Mouse (Mus musculus) layer of hippocampus, adult 9-10 months (tissue): Measurements from ENCODE around the gene Fem1b.
"Not testable (repeated sequence)": the region's sequence is repeated elsewhere in the genome, so short reads cannot be mapped to it uniquely, and the experiment has no call there.

Source experiments
- DNase-seq: peaks from one replicate; pipeline ENCODE4 v3.0.0; 2022; ENCODE audit warnings: low spot score

Fem1b gene

DNA sequence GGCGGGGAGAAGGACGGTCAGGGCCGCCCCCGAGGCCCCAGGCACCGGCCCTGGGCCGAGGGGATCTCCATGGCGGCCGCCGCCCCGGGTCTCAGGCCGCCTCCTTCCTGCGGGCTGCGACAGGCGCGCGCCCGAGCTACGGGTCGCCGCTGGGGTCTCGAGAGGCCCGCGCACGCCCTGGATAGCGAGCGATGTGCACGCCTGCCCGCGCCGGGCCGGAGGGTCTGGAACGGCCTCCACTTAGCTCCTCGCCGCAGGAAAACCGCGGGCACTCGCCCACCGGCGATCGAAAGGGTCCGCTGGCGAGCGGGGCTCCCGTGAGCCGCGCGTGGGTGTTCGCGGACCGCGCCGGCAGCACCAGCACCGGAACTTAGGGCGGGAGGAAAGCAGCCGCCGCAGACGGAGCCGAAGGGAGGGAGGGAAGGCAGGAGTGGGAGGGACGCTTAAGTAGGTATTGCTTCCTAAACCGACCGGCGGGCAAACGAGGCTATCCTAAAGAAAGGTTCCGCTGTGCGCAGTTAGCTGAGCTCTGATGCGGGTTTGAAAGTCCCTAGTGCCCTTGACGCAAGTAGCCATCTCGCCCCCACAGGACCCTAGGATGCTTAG lies at the start of gene Fem1b:
TSS of gene Fem1b (minus strand) at position 419 of the 606 bp plus-strand sequence.
- DNase-seq = peak; percentile 76

DNA sequence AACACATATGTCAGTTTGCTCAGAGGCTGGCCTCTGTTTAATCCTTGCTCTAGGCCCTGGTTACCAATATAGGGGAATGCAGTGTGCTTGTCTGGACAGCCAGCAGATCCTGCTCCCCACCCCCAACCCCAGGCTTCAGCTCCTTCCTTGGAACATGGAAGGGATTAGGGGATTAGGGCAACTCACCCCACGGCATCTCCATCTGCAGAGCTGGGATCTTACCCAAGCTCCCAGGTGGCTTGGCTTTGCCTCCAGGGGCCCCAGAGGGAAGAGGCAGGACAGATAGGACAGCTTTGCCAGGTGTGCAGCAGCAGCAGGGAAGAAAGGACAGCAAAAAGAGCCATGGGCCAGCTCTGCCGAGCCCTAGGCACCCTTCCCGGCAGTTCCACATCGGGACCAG lies 49.1 kb upstream of the Fem1b start:
- no peak for DNase-seq

DNA sequence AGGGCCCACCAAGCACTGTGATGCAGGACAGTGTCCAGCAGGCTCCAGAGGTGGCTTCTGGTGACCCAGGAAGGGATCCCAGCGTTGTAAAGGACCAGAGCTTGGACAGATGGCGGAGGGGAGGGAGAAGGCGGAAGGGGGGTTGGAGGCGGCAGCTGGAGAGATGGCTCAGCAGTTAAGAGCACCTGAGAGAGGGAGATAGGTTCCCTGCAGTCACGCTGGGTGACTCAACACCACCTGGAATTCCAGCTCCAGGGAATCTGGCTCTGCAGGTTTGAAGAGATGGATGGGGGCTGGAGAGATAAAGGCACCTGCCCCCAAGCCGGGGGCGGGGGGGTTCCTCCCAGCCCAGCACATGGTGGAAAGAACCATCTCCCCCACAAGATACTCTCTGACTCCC lies 48.4 kb upstream of the Fem1b start:
- DNase-seq = not testable (repeated sequence)

DNA sequence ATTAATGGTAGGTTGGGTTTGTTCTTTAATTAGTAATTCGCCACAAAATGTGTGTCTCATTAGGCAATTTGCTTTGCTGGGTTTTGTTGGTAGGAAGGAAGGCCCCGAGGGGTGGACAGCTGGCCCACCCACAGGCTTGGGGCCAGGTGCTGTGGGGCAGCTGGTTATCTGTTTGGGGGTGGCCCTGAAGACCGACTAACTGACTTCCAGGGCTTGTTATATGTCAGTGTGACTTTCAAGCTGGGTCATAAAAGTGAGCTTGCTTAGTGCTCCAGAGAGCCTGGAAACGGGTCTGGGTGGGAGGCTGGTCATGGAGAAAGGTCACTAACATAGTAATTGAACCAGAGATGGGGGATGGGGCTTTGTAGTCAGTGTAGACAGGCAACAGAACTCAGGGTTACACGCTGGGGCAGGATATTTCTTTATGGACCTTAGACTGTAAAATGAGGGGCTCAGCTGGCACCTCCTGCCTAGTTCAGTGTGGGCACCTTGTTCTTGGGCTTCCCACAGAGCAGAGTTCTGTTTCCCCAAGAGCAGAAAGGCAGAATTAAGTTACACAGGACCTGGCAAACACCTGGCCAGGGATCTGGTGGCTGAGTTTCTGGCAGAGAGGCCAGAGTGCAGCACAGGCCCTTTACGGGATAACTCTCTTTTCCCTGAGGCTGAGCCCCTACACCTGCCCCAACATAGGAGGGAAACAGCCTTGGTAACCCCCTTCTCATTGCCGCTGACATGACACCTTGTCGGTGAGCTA lies 46.7 kb upstream of the Fem1b start:
- DNase-seq = no peak

DNA sequence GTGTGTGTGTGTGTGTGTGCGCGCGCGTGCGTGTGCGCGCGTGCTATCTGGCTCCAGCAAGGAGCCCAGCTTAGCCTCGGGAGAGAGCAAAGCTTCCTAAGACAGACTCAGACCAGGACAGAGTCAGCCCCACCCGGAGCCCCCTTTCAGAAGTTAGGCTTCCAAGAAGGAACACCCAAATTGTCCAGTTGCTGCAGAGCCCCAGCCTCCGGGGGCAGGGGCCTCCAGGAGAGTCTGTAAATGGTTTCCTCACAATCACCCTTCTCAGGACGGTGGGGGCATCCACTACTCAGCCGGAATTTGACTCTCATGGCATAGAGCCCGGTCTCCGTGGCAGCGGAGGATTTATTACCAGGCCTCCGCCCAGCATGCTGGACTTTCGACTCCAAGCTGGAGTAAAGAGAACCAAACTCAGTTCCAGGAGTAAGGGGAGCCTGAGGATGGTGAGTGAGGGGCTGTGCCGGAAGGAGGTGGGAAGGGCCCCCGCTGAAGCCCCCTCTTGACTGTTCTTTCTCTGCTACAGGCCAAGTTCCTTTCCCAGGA lies 46.1 kb upstream of the Fem1b start, which contains the start of gene Calml4:
TSS of gene Calml4 (plus strand) at position 362 of the 543 bp plus-strand sequence.
- no peak for DNase-seq

DNA sequence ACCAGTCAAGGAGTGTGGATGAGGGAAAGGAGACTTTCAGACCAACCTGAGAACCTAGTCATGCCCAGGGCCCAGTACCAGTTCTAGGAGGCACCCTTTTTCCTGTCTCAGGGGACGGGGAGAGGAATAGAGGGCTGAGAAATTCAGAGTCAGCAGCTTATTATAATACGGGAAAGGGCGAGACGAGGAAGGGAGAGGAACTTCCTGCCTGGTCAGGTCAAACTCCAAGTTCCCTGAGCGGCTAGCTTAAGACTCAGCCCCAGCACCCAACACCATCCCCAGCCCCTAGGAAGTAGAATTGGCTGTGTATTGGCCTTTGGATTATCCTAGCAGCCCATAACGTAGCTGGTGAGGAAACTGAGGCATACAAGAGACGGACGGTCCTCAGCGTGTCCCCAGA lies 45.5 kb upstream of the Fem1b start:
- DNase-seq = no peak

DNA sequence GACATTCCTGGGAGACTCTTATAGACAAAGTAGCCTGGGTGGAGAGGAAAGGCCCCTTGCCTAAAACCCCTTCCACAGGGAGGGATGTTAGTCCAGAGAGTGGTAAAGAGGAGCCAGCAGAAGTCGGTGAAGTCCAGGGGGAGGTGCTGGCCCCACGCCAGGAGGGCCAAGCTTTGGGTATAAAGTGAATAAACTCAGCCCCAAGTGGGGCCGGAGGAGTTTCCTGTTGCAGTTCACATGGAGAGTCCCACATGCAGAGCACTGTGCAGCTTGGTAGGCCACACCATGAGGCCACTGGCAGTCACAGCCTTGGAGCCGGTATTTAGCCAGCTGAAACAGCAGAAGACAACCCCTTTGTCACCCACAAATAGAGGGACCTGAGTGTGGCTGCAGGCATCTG lies 42.7 kb upstream of the Fem1b start:
- no peak for DNase-seq

DNA sequence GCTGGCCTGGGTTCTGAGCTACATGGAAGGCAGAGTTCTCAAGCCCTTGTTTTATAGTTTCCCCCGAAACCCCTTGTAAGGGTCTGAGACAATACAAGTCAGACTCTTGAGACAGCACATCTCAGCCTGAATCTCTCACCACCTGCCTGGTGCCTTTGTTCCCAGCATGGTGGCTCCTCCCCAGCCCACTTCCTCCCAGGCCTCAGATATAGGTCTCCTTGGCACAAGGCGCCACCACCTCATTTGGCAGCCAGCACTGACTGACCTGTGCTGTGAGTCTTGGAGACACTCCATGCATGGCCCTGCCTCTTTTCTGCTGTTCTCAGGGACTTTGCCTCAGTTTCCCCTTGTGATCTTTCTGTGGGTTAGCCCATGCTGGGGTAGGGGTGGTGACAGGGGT lies 39.8 kb upstream of the Fem1b start:
- no peak for DNase-seq

DNA sequence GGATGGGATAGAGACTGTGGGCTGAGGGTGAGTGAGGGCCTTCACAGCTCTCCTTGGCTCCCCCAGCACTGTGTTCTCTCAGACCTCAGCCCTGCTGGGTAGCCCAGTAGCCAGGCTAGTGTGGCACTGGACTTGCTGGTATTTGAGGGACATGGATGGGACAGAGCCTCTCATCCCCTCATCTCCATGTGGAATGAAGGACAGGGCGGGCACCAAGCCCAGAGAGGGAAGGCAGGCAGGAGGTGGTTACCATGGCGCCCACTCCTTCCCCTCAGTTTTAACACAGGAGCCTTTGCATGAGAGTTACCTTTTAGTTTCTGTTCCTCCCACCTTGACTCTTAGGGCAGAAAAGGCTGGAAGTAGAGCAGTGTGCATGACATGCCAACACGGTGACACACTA lies 36.9 kb upstream of the Fem1b start:
- DNase-seq = no peak

DNA sequence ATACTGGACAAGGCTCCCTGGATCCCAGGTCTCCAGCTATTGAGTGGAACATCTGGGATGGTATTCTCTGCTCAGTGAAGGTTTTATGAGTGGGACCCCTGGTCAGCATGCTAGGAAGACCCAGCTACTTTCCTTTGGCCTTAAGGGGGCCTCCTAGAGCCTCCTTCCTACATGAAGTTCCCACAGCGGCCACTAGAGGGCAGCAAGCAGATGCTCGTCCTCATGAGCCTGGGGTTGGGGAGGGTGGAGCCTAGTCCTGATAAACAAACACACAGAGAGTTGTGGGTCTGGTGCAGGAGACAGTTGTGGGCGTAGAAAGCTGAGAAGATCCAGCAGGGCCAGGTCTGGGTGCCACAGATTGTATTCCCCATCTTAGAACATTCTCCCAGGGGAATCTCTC lies 36.0 kb upstream of the Fem1b start:
- DNase-seq = peak; percentile 83

DNA sequence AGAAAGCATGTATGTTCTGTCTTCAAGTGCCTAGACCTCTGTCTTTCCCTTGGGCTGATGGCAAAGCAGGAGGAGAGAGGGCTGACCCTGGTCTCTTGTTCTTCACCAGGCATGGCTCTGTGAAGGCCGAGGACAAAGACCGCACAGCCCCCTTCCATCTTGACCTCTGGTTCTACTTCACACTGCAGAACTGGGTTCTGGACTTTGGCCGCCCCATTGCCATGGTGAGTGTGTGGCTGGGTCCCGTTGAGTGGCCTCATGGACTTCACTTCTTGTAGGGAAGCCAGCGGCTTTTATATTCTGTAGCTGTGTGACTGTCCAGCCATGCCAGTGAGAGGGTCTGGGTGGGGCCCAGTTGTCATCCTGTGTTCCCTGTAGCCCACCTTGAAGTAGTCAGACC lies 32.7 kb upstream of the Fem1b start:
- no peak for DNase-seq

DNA sequence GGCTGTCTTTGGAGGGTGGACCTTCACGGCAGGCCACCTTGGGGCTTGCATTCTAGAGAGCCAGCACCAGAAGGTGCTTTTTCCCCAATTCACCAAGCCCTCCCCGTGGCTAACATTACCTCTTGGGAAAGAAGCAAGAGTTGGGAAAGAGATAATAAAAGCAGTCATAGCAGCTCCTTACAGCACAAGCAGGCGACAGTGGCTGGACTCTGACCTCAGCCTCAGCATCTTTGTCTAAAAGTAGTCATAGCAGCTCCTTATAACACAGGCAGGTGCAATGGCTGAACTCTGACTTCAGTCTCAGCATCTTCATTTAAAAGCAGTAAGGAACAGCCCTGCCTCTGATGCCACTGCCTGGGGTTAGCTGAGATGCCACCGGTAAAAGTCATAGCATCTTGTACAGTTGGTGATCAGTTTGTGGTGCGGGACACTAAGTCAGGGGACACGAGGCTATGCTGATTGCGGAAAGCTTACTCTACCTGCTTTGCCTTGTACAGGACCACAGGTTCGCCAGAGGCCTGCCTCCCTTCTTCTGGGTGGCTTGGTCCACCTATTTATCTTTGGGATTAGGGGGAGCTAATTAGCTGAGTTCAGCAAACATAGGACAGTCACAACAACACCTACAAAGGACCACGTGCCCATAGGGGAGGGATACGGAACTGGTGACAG lies 31.8 kb upstream of the Fem1b start:
- DNase-seq = no peak

DNA sequence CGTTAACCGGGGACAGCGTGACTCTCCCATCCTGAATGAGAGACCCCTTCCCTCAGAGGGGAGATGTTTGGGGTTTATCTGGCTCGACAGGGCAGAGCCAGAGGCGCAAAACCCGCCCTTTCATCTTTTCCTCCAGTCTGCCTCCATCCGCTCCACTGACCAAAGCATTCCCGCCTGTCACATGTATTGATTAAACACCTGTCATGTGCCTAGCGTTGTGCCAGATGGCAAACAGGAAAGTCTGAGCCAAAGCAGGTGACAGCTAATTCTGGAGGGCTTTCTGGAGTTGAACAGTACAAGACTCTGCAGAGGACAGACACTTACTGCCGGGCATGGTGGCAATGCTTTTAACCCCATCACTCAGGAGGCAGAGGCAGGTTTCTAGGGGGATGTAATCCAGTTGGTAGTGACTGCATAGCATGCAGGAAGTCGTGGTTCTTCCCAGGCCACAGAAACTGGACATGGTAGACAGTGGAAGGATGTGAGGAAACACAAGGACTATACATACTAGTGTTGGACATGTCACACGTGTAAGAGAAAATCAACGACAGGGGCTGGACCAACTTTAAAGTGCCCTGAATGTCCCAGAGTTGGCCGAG lies 27.5 kb upstream of the Fem1b start:
- no peak for DNase-seq

DNA sequence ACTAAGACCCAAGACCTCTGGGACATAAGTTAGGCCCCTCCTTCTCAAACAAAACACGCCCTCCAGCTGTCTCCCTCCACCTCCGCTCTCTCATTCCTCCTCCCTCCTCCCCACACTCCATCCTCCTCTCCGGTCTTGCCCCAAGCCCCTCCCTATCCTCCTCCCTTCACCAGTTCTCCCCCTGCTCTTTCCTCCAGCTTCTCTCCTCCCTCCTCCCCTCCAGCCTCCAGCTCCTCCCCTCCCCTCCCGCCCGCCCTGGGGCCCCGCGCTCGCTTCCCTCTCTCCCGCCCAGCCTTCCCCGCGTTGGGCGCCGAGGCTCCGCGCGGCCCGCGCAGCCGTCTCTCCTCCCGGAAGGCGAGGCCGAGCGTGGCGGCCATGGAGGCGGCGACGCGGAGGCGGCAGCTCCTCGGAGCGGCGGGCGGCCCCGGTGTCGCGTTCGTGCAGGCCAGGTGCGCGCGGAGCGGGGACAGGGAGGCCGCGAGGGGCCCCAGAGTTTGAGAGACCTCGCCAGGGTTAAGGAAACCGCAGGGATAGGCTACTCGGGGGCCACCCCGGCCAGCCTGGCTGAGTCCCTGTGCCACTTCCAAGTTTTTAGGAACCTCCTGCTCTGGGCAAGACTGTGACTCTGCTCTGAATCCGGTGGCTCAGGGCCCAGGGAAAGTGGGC lies 26.9 kb upstream of the Fem1b start, which contains the start of gene Cln6:
TSS of gene Cln6 (plus strand) at position 280 of the 666 bp plus-strand sequence.
- DNase-seq = no peak

DNA sequence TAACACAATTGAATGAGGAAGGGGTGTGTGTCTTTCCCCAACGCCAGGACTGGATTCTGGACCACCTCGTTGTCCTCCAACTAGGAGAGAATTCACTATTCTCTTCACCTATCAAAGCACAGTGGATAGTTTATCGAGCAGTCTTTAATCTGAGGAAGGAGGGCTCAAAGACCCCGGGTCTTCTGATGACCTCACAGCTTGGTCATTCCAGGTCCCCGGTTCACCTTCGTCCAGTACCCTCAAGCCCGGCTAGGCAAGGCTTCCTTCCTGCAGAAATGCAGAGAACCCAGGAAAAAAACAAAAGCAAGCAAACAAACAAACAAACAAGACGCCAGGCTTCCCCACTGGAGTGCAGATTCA lies 26.4 kb upstream of the Fem1b start:
- no peak for DNase-seq

DNA sequence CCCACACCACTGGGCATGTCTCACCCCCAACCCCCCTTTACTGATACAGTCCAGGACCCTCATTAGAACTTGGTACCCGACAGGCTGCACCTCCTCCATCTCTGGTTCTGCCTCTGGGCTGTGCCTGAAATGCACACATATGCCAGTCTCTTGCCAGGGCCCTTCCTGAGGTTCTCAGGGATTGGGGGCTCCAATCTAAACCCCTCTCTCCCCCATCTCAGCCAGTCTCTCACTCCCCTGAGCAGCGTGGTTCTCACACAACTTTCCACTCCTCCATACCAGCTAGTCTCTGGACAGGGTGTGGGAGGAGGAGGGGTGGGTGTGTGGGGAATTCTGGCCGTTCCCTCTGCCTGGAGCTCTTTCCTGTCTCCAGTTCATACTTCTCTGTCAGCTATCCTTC lies 25.9 kb upstream of the Fem1b start:
- no peak for DNase-seq

DNA sequence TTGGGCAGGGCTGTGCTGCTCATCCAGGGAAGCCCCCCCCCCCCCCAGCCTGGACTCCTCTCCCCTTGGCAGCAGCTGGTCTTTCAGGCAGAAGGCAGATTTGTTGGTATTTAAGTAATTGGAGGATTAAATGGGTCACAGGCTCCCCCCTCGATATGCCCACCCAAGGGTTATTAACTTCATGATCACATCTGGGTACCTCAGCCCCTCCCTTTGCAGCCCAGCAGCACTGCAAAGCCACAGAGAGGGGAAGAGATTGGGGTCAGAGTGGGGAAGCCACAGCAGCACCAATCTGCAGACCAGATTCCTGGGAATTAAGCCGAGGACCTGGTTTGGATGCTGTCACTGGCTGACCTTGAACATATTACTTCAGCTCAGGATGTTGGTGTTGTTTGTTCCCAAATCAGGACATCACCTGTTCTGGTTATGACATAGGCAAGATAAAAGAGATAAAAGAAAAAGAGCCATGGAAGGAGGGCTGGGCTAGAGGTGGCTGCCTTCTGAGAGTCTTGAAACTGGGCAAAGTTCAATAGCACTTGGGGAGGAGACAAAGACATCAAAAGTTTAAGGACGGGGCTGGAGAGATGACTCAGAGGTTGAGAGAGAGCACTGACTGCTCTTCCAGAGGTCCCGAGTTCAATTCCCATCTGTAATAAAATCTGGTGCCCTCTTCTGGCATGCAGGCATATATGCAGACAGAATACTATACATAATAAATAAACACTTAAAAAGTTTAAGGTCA lies 24.1 kb upstream of the Fem1b start:
- no peak for DNase-seq

DNA sequence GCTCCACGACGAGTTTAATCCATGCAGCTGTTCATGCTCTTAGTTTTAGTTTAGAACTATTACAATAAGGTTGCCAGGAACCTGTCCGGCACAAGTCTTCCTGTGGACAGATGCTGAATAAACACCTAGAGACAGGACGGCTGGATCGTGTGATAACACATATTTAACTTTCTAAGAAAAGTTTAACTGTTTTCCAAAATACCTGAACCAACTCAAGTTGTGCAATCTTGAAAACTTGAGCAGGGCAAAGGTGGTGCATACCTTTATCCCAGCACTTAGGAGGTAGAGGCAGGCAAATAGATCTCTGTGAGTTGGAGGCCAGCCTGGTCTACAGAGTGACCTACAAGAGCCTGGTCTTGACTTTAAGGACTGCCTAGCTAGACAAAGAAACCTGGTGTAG lies 23.2 kb upstream of the Fem1b start:
- DNase-seq = no peak

DNA sequence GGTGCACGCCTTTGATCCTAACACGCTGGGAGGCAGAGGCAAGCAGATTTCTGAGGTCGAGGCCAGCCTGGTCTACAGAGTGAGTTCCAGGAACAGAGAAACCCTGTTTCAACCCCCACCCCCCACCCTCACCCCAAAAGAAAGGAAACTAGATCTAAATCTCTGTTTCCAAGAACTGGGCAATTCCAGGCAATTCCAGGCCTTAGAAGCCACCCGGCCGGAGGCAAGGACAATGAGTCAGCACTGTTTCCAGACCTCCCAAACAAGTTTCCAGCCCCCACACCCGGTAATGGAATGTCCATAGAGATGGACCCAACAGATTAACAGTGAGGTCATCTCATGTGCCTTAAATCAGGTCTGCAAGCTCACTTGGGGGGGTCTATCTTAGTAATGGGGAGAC lies 18.1 kb upstream of the Fem1b start:
- DNase-seq = no peak

DNA sequence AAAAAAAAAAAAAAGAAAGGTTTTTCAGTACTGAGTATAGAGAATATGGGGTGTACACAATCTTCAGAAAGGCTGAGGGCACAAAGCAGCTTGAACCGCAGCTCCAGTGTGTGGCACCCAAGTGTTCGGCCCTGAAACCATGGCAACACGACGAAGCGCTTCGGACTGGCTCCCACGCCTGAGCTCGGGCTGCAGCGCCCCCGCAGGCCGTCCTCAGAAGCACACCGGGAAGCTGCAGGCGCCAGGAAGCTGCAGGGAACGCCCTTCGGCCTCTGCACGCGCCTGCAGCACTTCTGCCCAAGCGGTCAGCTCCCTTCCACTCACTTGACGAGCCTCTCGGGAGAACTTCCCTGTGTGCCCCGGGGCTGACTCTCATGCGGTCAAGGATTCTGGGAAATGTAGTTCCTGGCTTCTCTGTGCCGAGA lies 16.9 kb upstream of the Fem1b start:
- peak; percentile 82 for DNase-seq

DNA sequence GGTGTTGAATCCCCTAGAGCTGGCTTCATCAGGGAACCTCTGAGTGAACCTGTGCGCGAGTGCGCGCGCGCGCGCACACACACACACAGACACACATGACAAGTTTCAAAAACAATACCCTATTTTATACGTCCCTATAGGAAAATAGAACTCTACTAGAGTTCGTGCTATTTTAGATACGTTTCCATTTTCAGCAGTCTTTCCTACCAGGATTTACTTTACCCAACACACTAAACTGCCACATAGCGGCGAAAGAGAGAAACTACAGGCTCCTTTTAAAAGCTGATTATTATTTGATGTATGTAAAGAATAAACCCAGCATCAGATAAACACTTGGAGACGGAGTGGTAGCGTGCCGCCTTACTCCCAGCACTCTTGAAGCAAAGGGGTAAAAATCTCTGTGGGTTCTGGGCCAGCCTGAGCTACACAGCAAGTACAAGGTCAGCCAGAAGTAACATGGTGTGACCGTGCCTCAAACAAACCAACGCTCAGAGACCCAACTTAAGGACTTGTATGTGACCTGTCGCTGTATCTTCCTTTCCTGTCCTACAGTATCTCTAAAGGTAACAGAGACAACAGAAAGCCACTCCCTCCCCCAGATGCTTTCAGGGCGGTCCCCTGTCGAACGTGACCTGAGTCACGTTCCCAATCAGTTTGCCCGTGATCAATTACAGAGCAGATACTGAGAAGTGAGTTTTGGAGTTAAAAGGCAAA lies 16.4 kb upstream of the Fem1b start:
- no peak for DNase-seq
